Mouse (Mus musculus): ENCODE data around the gene Rras2.

- TF ChIP-seq CTCF (IDR thresholded peaks at IDR 0.05; ENCODE audit: low read depth) (no peak), EP300 (IDR thresholded peaks at IDR 0.05; ENCODE audit: low read depth) (no peak)
These were observed 46.2 kb downstream of the Rras2 start for GRCm38 (mm10) chr7:114071395-114071794.
